Comparison of ENCODE assay signal across 8 mouse cellular contexts in genomic region chr9:64049471-64050380, GRCm38 (mm10). TPM values are rescaled to one million over a fixed set of nuclear protein-coding genes. Genes with fewer than 3 reads are reported as not detected.
DNase-seq lines count a peak whose midpoint lies in the region; ATAC-seq lines count a peak whose summit lies in the region.

No protein-coding gene starts in this region.

- no peaks in the 10 kb centered on the region for H3K9me3 ChIP-seq in embryonic facial prominence, embryonic 15.5 days (replicated peaks)
- no peaks in the 10 kb centered on the region for H3K9me3 ChIP-seq in heart, embryonic 11.5 days (replicated peaks; ENCODE audit: control insufficient read depth, low read length)
- H3K9me3 ChIP-seq in kidney, embryonic 14.5 days (ENCODE audit: control insufficient read depth, low read length): no peaks in the 10 kb centered on the region
- no peaks in the 10 kb centered on the region for H3K9me3 ChIP-seq in neural tube, embryonic 13.5 days

- H3K27me3 ChIP-seq in embryonic facial prominence, embryonic 15.5 days: no peaks in the 10 kb centered on the region
- no peaks in the 10 kb centered on the region for H3K27me3 ChIP-seq in heart, embryonic 11.5 days (ENCODE audit: control insufficient read depth, insufficient read depth, low read length)
- H3K27me3 ChIP-seq in kidney, embryonic 14.5 days (ENCODE audit: control insufficient read depth, insufficient read depth, low read length): no peaks in the 10 kb centered on the region
- H3K27me3 ChIP-seq in neural tube, embryonic 13.5 days: peaks cover 12% of the 10 kb centered on the region; the same call in 1 of the 2 replicates

- H3K36me3 ChIP-seq in embryonic facial prominence, embryonic 15.5 days: no peaks in the 10 kb centered on the region
- H3K36me3 ChIP-seq in heart, embryonic 11.5 days (ENCODE audit: control insufficient read depth, insufficient read depth, low read length): no peaks in the 10 kb centered on the region
- H3K36me3 ChIP-seq in kidney, embryonic 14.5 days (ENCODE audit: control insufficient read depth, insufficient read depth, low read length): no peaks in the 10 kb centered on the region
- H3K36me3 ChIP-seq in neural tube, embryonic 13.5 days: no peaks in the 10 kb centered on the region

- ATAC-seq in CD4-positive, CD25-positive, alpha-beta regulatory T cell, adult 4 months: peak; percentile 94
- ATAC-seq in embryonic facial prominence, embryonic 15.5 days (ENCODE audit: insufficient number of reproducible peaks, low FRiP score, low TSS enrichment, low read depth): peak; percentile 83
- peak; percentile 88 for ATAC-seq in heart, embryonic 11.5 days (replicated peaks; ENCODE audit: insufficient number of reproducible peaks, low FRiP score, low TSS enrichment)
- ATAC-seq in kidney, embryonic 14.5 days (ENCODE audit: low FRiP score, low TSS enrichment): peak; percentile 94
- peak; percentile 63; the same call in 1 of the 2 replicates for ATAC-seq in neural tube, embryonic 13.5 days (ENCODE audit: low read depth)

- peak; percentile 92 to 94 for DNase-seq in adrenal gland, postnatal 36 days
- peak; percentile 86 to 92 for DNase-seq in lung, adult 18-20 months
- DNase-seq in telencephalon, adult 2 months (ENCODE audit: low read depth, low spot score): peak; percentile 19

- H3K4me2 ChIP-seq in embryonic facial prominence, embryonic 15.5 days (replicated peaks): peak overlapping the region; percentile 71
- H3K4me2 ChIP-seq in heart, embryonic 11.5 days: peak overlapping the region; percentile 68
- H3K4me2 ChIP-seq in kidney, embryonic 14.5 days (replicated peaks; ENCODE audit: low read depth, low read length): peak overlapping the region; percentile 60
- H3K4me2 ChIP-seq in neural tube, embryonic 13.5 days: peak overlapping the region; percentile 61

- H3K27ac ChIP-seq in embryonic facial prominence, embryonic 15.5 days (replicated peaks): peak overlapping the region; percentile 45
- H3K27ac ChIP-seq in heart, embryonic 11.5 days (ENCODE audit: low read depth, low read length): peak overlapping the region; percentile 93
- H3K27ac ChIP-seq in kidney, embryonic 14.5 days (ENCODE audit: low read depth, low read length): peak overlapping the region; percentile 59
- 0 out of 2 replicates have a peak overlapping the region, but pooled peaks have one; percentile 28 for H3K27ac ChIP-seq in neural tube, embryonic 13.5 days (replicated peaks)

- peaks cover 21% of the 10 kb centered on the region for H3K4me1 ChIP-seq in embryonic facial prominence, embryonic 15.5 days
- peaks cover 67% of the 10 kb centered on the region for H3K4me1 ChIP-seq in heart, embryonic 11.5 days (ENCODE audit: control insufficient read depth, insufficient read depth, low read length)
- H3K4me1 ChIP-seq in kidney, embryonic 14.5 days (ENCODE audit: control insufficient read depth, insufficient read depth, low read length): peaks cover 30% of the 10 kb centered on the region
- H3K4me1 ChIP-seq in neural tube, embryonic 13.5 days (replicated peaks): peaks cover 23% of the 10 kb centered on the region

- peak overlapping the region; percentile 7; the same call in 1 of the 2 replicates for H3K9ac ChIP-seq in embryonic facial prominence, embryonic 15.5 days
- peak overlapping the region; percentile 62 for H3K9ac ChIP-seq in heart, embryonic 11.5 days (ENCODE audit: low read depth, low read length)
- H3K9ac ChIP-seq in kidney, embryonic 14.5 days (ENCODE audit: low read depth, low read length): peak overlapping the region; percentile 44
- H3K9ac ChIP-seq in neural tube, embryonic 13.5 days: peak overlapping the region; percentile 48; the same call in 1 of the 2 replicates

- peak overlapping the region; percentile 38 for H3K4me3 ChIP-seq in embryonic facial prominence, embryonic 15.5 days (replicated peaks)
- peak overlapping the region; percentile 31 for H3K4me3 ChIP-seq in heart, embryonic 11.5 days (ENCODE audit: low read depth, low read length)
- peak overlapping the region; percentile 43 for H3K4me3 ChIP-seq in kidney, embryonic 14.5 days (ENCODE audit: low read length)
- H3K4me3 ChIP-seq in neural tube, embryonic 13.5 days: peak overlapping the region; percentile 33

- 11% methylated on average over 32 of the region's 32 CpGs for WGBS in embryonic facial prominence, embryonic 15.5 days
- WGBS in heart, embryonic 11.5 days (ENCODE audit: insufficient replicate concordance): 10% methylated on average over 32 of the region's 32 CpGs
- WGBS in kidney, embryonic 14.5 days: 10% methylated on average over 32 of the region's 32 CpGs
- WGBS in neural tube, embryonic 13.5 days: 11% methylated on average over 32 of the region's 32 CpGs

RNA-seq across cellular contexts. Expression of gene Smad6, which starts 27.9 kb away (rescaled TPM):
- polyA plus RNA-seq in CD4-positive, CD25-positive, alpha-beta regulatory T cell, adult 4 months (2017; shearing (Covaris generic)): under 1 TPM in 1 of 2 experiments, not detected in 1; 0.11 TPM
- 10 to 100 TPM in 1 of 2 experiments, 1 to 10 TPM in 1; 6.3 to 12.7 TPM for total RNA-seq in adrenal gland, postnatal 36 days (2021)
- 12.8 and 15.5 TPM in 2 replicates for polyA plus RNA-seq in embryonic facial prominence, embryonic 15.5 days (2015; fragmentation: Nextera tagmentation; extraction: Ambion mirVana)
- polyA plus RNA-seq in heart, embryonic 11.5 days (2014; fragmentation: Nextera tagmentation; extraction: Ambion mirVana): 30.5 and 31.6 TPM in 2 replicates
- 12.2 and 14.3 TPM in 2 replicates for polyA plus RNA-seq in kidney, embryonic 14.5 days (2014; fragmentation: Nextera tagmentation; extraction: Ambion mirVana)
- 3.8 and 4.1 TPM in 2 replicates for polyA plus RNA-seq in neural tube, embryonic 13.5 days (2015; fragmentation: Nextera tagmentation; extraction: Ambion mirVana)

Comparison
In these comparisons a context has a peak if more than half of its experiments do, and no peak if none do; other contexts are left out.
1. Peak in every context shown above with its lines: DNase-seq, ATAC-seq, H3K4me3 ChIP-seq and H3K27ac ChIP-seq.
2. DNase-seq: peak in every context shown above with its lines; median percentile 93 in adrenal gland, postnatal 36 days; 89 in lung, adult 18-20 months; 19 in telencephalon, adult 2 months.
3. H3K27ac ChIP-seq: peak in every context shown above with its lines; median percentile 93 in heart, embryonic 11.5 days; 59 in kidney, embryonic 14.5 days; 45 in embryonic facial prominence, embryonic 15.5 days; 28 in neural tube, embryonic 13.5 days.
4. H3K9ac ChIP-seq: peak in every context shown above with its lines; median percentile 62 in heart, embryonic 11.5 days; 48 in neural tube, embryonic 13.5 days; 44 in kidney, embryonic 14.5 days; 7 in embryonic facial prominence, embryonic 15.5 days.